Mouse (Mus musculus): ENCODE measurements around the gene C1qtnf7.
A peak's percentile ranks its signal among the peaks of the same experiment; 100 is the strongest.

The C1qtnf7 gene

GRCm38 (mm10) chr5:43539871-43540270 is 24.5 kb downstream of the C1qtnf7 start:
- no peak for DNase-seq

GRCm38 (mm10) chr5:43541492-43541891 is 26.2 kb downstream of the C1qtnf7 start:
- no peak for DNase-seq

DNA sequence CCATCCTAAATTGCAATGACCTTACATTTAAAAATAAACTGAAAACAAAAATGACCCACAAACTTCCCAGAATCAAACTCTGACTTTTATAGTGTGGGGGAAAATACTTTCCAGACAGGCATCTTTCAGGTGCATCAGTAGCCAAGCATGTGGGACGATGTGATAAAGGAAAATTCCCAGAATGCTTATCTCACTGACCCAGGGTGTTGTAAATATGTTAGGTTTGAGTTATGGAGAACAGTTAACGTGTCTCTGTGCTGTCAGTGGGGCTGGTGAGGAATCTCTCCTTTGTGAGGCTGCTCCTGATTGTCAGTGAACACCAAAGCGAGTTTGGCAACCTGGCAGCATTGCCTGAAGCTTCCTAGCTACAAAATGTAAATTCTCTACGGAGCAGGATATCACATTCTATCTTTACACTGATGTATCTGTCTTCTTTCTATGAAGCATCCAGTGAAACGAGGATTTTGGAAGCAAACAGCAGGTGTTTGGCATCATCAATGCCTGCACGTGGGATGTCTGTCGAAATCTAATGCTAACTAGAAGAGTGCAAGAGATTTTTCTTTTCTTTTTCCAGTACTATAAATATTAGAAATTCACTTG is 27.0 kb downstream of the C1qtnf7 start:
- no peak for DNase-seq

DNA sequence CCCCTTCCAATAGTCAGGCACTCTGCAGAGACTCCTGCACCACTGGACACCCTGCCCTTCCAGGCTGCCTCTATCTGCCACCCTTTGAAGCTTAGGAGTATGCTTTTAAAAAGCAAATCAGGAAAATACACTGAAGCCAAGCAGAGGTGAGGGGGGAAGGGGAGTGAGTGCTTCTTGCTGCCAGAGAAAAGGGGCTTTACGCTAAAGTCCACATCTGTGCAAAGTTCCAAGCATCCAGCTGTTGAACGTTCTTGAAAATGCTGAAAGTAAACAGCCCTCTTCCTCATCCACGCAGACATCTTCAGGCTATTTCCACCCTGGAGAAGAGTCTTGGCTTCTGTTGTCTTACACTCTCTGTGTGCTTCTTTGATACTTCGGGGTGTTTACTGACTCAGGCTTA is 34.6 kb downstream of the C1qtnf7 start:
- DNase-seq = no peak

GRCm38 (mm10) chr5:43550444-43550843 is 35.1 kb downstream of the C1qtnf7 start:
- DNase-seq = no peak

- peak; percentile 39 for DNase-seq
These were observed 39.5 kb downstream of the C1qtnf7 start for GRCm38 (mm10) chr5:43554871-43555270.

- no peak for DNase-seq
These were observed 40.1 kb downstream of the C1qtnf7 start for GRCm38 (mm10) chr5:43555406-43555805.

DNA sequence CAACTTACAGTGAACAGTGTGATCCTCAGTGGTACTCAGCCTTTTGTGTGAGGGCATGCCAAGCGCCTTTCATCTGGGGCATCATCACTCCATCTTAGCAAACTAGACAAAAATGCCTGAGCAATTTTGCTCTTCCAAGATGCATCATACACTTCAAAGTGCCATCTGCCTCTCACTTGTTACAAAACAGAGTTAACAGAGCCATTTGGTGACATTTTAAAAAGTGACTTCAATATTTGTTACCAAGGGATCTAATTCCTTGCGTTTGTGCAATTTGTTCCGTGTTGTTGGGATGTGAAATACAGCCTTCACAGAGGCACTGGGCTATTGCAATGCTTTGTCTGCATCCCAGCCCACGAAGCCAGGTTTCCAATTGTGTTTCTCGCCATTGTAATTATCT is 42.1 kb downstream of the C1qtnf7 start:
- no peak for DNase-seq

GRCm38 (mm10) chr5:43561639-43562252 is 46.4 kb downstream of the C1qtnf7 start:
- DNase-seq = no peak

- DNase-seq = peak; percentile 21
These were observed 54.5 kb downstream of the C1qtnf7 start for GRCm38 (mm10) chr5:43569720-43570359.

GRCm38 (mm10) chr5:43582876-43583275 is 67.5 kb downstream of the C1qtnf7 start:
- peak; percentile 36 for DNase-seq

DNA sequence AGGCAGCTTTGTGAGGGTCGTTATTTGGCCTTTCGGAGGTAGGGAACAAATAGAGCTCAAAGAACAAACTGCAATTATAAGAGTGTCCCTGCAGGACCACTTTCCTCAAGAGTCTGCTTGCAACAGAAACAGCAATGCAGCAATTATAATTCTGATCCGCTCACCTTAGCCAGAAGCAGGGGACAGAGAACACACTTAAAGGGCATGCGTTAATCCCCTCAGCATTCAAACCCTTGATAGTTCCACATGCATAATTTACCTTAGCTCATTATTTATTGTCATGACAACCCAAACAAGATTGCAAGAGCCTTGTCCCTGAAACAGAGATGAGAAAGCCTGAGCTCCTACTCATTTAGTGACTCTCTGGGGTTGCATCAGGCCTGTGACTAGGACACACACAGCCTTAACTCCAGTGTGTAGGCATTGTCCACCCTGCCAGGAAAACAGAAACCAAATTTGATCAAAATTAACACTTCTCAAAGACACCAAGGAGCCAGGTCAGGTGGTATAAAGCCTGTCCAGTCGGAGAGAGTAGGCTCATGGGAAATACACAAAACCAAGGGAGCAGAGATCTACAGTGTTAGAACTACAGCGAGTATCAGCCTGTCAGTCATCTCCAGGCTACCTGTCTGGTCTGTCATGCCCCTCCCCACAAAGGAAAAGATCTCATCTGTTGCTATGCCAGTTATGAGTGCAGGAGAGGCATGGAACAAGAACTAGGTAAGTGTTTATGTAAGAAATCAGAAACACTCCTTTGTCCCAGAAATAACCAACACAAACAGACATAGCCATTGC is 68.2 kb downstream of the C1qtnf7 start:
- DNase-seq = no peak

DNA sequence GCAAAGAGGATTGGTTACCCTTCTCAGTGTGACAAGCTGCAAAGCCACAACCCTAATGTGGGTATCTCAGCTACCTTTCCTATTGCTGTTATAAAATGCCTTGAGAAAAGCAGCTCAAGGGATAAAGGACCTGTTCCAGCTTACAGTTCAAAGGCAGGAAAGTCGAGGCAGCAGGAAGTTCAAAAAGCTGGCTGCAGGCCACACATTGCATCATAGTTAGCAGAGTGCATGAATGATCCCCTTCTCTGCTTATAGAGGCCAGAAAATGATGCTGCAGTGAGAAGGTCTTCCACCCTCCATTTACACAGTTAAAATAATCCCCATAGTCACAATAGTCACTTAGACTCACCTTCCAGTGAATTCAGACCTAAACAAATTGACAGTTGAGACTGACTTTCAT is 69.1 kb downstream of the C1qtnf7 start:
- DNase-seq = peak; percentile 25

DNA sequence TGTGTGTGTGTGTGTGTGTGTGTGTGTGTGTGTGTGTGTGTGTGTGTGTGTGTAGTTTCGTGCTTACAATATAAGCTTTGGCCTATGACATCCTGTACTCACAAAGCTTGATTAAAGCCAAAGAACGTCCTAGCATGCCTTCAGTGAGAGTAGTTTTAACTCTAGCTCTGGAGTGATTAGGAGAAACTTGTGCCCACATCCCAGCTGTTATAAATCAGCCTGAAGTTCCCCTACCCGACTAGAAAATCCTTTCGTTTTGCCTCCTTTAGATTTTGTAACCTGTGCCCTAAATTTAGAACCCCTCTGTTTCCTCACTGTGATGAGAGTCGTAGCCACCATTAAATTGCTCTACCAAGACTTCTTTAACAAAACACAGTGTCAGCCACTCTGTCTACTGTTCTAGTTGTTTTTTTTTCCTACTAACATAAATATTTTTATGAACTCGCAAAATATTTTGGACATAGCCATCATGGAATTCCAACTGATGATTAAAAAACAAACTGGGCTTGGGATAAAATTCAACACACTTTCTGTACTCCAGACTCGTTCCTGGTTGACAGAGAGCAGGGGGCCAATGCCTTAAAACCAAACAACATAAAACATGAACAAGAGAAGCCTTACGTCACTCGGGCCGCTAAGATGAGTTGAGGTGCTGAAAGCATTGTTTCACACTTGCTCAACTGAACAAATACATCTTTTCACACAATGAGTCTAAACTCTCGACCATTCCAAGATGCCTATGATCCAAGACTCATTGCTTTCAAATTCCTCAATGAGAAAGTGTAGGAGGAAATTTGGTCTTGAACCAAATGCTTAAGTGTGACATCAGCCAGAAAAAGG is 70.3 kb downstream of the C1qtnf7 start:
- no peak for DNase-seq

- DNase-seq = no peak
These were observed 73.6 kb downstream of the C1qtnf7 start for GRCm38 (mm10) chr5:43588791-43589439.

DNA sequence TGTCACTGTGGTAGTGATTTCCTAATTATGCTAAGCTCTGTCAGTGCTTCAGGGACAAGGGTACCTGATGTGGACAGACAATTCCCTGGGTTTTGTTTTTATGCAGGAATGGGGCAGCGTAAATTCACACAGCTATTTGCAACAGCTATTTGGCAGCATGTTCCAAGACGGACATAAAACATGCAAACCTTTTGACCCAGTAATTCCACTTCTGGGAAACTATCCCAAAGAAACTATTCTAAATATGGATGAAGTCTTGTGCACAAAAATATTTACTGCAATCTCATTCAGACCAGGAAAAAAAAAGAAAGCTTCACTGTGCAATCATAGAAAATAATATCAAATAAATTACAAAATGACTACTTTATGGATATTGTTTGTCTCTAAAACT is 74.1 kb downstream of the C1qtnf7 start:
- peak; percentile 36 for DNase-seq

- DNase-seq = no peak
These were observed 75.0 kb downstream of the C1qtnf7 start for GRCm38 (mm10) chr5:43590311-43590731.

DNA sequence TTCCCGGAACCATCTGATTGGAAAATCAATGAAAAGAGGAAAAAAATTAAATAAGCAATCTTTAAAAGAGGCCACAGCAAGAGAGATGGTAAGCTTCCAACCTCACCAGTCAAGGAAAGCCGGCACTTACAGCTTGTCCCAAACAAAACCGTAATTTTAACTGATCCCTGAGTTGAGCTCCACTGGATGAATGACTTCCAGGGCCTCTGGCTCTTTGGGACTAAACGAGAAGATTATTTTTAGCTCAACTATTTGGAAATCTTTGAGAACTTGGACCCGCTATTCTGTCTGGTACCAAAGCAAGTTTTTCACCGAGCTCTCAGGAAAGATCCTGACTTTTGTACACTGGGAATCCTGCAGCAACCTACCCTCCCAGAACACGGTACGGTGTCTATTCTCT is 86.3 kb downstream of the C1qtnf7 start:
- no peak for DNase-seq

GRCm38 (mm10) chr5:43602518-43602917 is 87.2 kb downstream of the C1qtnf7 start:
- no peak for DNase-seq

DNA sequence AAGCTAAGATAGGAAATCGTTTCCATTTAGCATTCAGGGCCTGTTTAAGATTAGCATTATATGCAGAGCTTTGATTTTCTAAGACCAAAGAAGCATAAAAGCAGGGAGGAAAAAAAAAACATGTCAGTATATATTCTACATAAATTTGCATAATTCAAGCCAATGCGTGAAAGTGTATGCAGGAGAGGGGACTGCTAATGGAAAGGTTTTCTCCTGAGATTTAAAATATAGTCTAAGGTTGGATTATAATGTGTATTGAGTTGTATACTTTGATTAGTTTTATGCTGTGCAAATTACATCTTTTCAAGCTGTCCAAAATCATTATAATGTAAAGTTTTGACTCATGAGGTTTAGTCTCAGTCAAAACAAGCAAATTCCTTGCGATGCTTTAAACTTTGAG is 88.2 kb downstream of the C1qtnf7 start:
- DNase-seq = no peak

GRCm38 (mm10) chr5:43608073-43608472 is 92.7 kb downstream of the C1qtnf7 start:
- DNase-seq = no peak

DNA sequence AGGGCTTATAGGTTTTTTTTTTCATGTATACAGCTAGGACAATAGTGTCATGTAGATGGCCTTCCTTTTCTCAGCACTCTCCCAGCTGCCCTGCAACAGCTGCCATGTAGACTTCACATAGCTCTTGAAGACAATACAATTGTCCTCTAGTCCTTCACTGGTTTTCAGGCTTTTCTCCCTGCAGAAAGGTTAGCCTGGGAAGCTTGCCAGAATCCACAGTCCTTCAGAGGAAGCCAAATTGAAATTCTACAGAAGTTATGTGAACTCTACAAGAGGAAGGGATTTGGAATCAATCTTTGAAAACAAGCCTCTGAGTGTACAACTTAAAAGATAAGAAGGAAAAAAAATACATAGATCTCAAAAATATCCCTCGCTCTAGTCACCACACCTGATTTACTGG is 94.4 kb downstream of the C1qtnf7 start:
- peak; percentile 48 for DNase-seq
